Mouse (Mus musculus) stomach, postnatal 0 days (tissue): ENCODE measurements around the gene Fads2.

Experiments
- CTCF ChIP-seq: IDR thresholded peaks from 2 replicates; pipeline ENCODE4 v1.5.1; 2016; ENCODE audit warnings: antibody characterized with exemption, low read depth, mild to moderate bottlenecking, moderate library complexity
- EP300 ChIP-seq: optimal IDR thresholded peaks from 2 replicates; pipeline ENCODE3; 2016; ENCODE audit warnings: antibody characterized with exemption

DNA sequence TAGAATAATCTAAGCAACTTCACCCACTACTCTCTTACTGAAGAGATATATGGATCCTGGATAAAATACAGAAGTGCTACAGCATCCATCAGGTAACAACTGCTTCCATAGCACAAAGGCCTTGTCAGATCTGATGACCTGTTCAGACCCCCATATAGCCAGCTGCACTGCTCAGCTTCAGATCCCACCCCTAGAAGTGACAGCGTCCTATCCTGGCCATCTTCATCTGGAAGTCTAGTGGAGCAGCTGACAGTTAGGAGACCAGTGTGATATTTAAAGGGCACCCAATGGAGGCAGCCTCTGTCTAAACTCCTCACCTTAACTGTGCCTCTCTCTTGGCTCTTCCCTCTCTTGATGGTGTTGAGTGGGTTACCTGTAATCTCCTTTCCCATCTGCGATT lies 7.1 kb upstream of the Fads2 start:
- no peak for TF ChIP-seq EP300
- no peak for TF ChIP-seq CTCF
